Mouse (Mus musculus) adrenal gland, adult 10 weeks (tissue): ENCODE measurements around the gene Klkb1. TPM values are rescaled to one million over a fixed set of nuclear protein-coding genes. Genes with fewer than 3 reads are reported as not detected.

Source experiments
- polyA plus RNA-seq: library from polyadenylated mRNA; stranded (reverse); fragments of 350-450 nt; fragmentation: Illumina TruSeq; extraction: RNeasy Lipid Tissue Mini Kit (QIAGEN cat#74804); gene quantifications from one replicate; pipeline ENCODE4 v1.2.3, GENCODE M21; 2014; ENCODE audit warnings: low read depth, low replicate concordance

Klkb1 gene
- polyA plus RNA-seq = not detected

GRCm38 (mm10) chr8:45294687-45295086 is at the start of gene Klkb1:
TSS of gene Klkb1 (minus strand) at chr8:45294859.

GRCm38 (mm10) chr8:45332685-45333409 is 38.2 kb upstream of the Klkb1 start, which contains the start of gene Cyp4v3:
TSS of gene Cyp4v3 (minus strand) at chr8:45333216.

GRCm38 (mm10) chr8:45308366-45308765 is 13.7 kb upstream of the Klkb1 start, which contains the start of gene Gm45753:
TSS of gene Gm45753 (minus strand) at chr8:45308466.

GRCm38 (mm10) chr8:45261920-45262319 is 32.7 kb downstream of the Klkb1 start, which contains the start of gene F11:
TSS of gene F11 (minus strand) at chr8:45262031.

Other genes starting within 250 kb of the Klkb1 start
- not detected for gene Mtnr1a, start 225.7 kb downstream of the Klkb1 start, polyA plus RNA-seq
- not detected for gene F11, start 32.8 kb downstream of the Klkb1 start, polyA plus RNA-seq
- gene Gm45753, start 13.6 kb upstream of the Klkb1 start, polyA plus RNA-seq = not detected
- 59.7 TPM for gene Cyp4v3, start 38.4 kb upstream of the Klkb1 start, polyA plus RNA-seq
- 9.5 TPM for gene Fam149a, start 87.4 kb upstream of the Klkb1 start, polyA plus RNA-seq
- gene Tlr3, start 116.2 kb upstream of the Klkb1 start, polyA plus RNA-seq = 41.8 TPM
- gene Sorbs2, start 212.9 kb upstream of the Klkb1 start, polyA plus RNA-seq = 242 TPM